Mouse (Mus musculus): Measurements from ENCODE around the gene Hsd3b1. TPM values are rescaled to one million over a fixed set of nuclear protein-coding genes. Genes with fewer than 3 reads are reported as not detected.

Gene Hsd3b1
- polyA plus RNA-seq (2014; fragmentation: Nextera tagmentation; extraction: Ambion mirVana) = 0.32 and 0.76 TPM in 2 replicates

GRCm38 (mm10) chr3:98859576-98859975 lies at the start of gene Hsd3b1:
Hsd3b1 (minus strand) TSS chr3:98859794.
- no peak for ATAC-seq (ENCODE audit: low FRiP score)
- Histone ChIP-seq H3K4me1 (replicated peaks; ENCODE audit: control insufficient read depth, insufficient read depth, low read length) (no peaks in the 10 kb centered on the region), H3K4me2 (replicated peaks; ENCODE audit: low read depth, low read length) (no peak within 1 kb of the TSS), H3K36me3 (ENCODE audit: control insufficient read depth, insufficient read depth, low read length) (no peaks in the 10 kb centered on the region), H3K9me3 (ENCODE audit: control insufficient read depth, low read length) (no peaks in the 10 kb centered on the region), H3K9ac (ENCODE audit: low read depth, low read length) (no peak within 1 kb of the TSS), H3K4me3 (ENCODE audit: low read depth, low read length) (no peak within 1 kb of the TSS), H3K27ac (ENCODE audit: low read depth, low read length) (no peak within 1 kb of the TSS), H3K27me3 (ENCODE audit: control insufficient read depth, insufficient read depth, low read length) (no peaks in the 10 kb centered on the region)
- DNase-seq (ENCODE audit: low spot score) = no peak
- WGBS = 89% methylated on average over 3 of the region's 3 CpGs

GRCm38 (mm10) chr3:98897606-98898005 lies 38.0 kb upstream of the Hsd3b1 start:
- WGBS = 93% methylated on average over 2 of the region's 2 CpGs

DNA sequence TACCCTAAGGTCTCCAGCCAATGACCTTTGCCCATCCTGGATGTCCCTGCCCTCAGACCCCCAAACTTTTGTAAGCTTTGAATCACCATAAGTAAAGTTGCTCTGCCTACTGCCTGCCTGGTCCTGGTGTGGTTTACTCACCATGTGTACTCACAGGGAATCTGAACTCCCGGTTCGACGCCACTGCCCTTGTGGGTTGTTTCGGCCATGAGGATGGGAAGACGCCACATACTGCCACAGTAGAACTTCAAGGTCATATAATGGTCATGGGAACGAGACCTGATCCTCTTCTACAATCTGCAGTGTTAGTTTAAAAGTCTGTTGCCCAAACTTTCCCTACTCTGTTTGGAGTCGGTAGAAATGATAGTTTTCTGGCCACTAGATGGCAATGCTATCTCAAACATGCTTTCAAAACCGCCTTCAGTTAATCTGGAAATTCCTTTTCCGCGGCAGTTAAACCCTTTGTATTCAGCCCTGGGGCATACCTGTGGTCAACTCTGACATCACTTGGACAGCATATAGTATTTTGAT lies 35.5 kb upstream of the Hsd3b1 start:
- H3K9ac ChIP-seq (ENCODE audit: low read depth, low read length) = no peak overlapping the region
- ATAC-seq (ENCODE audit: low FRiP score) (no peak), DNase-seq (ENCODE audit: low spot score) (peak; percentile 49)
- H3K9me3 ChIP-seq (ENCODE audit: control insufficient read depth, low read length) = no peaks in the 10 kb centered on the region
- H3K4me2 ChIP-seq (replicated peaks; ENCODE audit: low read depth, low read length) = no peak overlapping the region
- H3K27me3 ChIP-seq (ENCODE audit: control insufficient read depth, insufficient read depth, low read length) = no peaks in the 10 kb centered on the region
- no peak overlapping the region for H3K27ac ChIP-seq (ENCODE audit: low read depth, low read length)
- H3K4me1 ChIP-seq (replicated peaks; ENCODE audit: control insufficient read depth, insufficient read depth, low read length) = no peaks in the 10 kb centered on the region
- H3K36me3 ChIP-seq (ENCODE audit: control insufficient read depth, insufficient read depth, low read length) = no peaks in the 10 kb centered on the region
- WGBS = 47% methylated on average over 10 of the region's 10 CpGs
- H3K4me3 ChIP-seq (ENCODE audit: low read depth, low read length) = no peak overlapping the region

More at GRCm38 (mm10) chr3:98897606-98898005, 38.0 kb upstream of the Hsd3b1 start:
- no peaks in the 10 kb centered on the region for H3K36me3 ChIP-seq (ENCODE audit: control insufficient read depth, insufficient read depth, low read length)
- H3K27me3 ChIP-seq (ENCODE audit: control insufficient read depth, insufficient read depth, low read length) = no peaks in the 10 kb centered on the region
- H3K4me1 ChIP-seq (replicated peaks; ENCODE audit: control insufficient read depth, insufficient read depth, low read length) = no peaks in the 10 kb centered on the region
- H3K27ac ChIP-seq (ENCODE audit: low read depth, low read length) = no peak overlapping the region
- H3K4me3 ChIP-seq (ENCODE audit: low read depth, low read length) = no peak overlapping the region
- no peak overlapping the region for H3K4me2 ChIP-seq (replicated peaks; ENCODE audit: low read depth, low read length)
- ATAC-seq (ENCODE audit: low FRiP score) = no peak
- H3K9me3 ChIP-seq (ENCODE audit: control insufficient read depth, low read length) = no peaks in the 10 kb centered on the region
- H3K9ac ChIP-seq (ENCODE audit: low read depth, low read length) = no peak overlapping the region
- DNase-seq (ENCODE audit: low spot score) = no peak

- Histone ChIP-seq H3K27me3 (ENCODE audit: control insufficient read depth, insufficient read depth, low read length) (no peaks in the 10 kb centered on the region), H3K36me3 (ENCODE audit: control insufficient read depth, insufficient read depth, low read length) (no peaks in the 10 kb centered on the region), H3K4me3 (ENCODE audit: low read depth, low read length) (no peak within 1 kb of the TSS), H3K27ac (ENCODE audit: low read depth, low read length) (no peak within 1 kb of the TSS), H3K4me1 (replicated peaks; ENCODE audit: control insufficient read depth, insufficient read depth, low read length) (no peaks in the 10 kb centered on the region), H3K4me2 (replicated peaks; ENCODE audit: low read depth, low read length) (no peak within 1 kb of the TSS), H3K9me3 (ENCODE audit: control insufficient read depth, low read length) (no peaks in the 10 kb centered on the region), H3K9ac (ENCODE audit: low read depth, low read length) (no peak within 1 kb of the TSS)
- ATAC-seq (ENCODE audit: low FRiP score) (no peak), DNase-seq (ENCODE audit: low spot score) (no peak)
- WGBS = 89% methylated on average over 3 of the region's 3 CpGs
These were observed 33.6 kb upstream of the Hsd3b1 start, which contains the start of gene Hao2 for GRCm38 (mm10) chr3:98893057-98893772. Hao2 (minus strand) TSS chr3:98893239.

DNA sequence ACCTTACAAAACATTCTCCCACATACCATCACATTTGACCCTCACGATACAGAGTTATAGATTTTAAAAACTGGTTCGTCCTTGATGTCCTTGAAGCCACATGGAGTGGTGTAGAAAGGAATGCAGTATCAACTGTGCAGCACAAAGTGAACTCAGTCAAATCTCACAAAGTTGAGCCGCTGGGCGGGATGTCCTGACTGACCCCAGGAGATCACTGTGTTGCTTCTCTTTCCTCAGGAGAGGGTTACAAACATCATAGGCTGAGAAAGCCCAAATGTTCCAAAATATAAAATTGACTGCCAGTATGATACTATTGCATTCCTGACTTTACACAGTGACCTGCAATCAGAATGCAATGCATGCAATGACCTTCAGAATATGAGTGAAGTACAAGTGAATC lies 30.8 kb upstream of the Hsd3b1 start:
- no peak overlapping the region for H3K9ac ChIP-seq (ENCODE audit: low read depth, low read length)
- no peaks in the 10 kb centered on the region for H3K27me3 ChIP-seq (ENCODE audit: control insufficient read depth, insufficient read depth, low read length)
- H3K27ac ChIP-seq (ENCODE audit: low read depth, low read length) = no peak overlapping the region
- ATAC-seq (ENCODE audit: low FRiP score) (no peak), DNase-seq (ENCODE audit: low spot score) (no peak)
- no peaks in the 10 kb centered on the region for H3K36me3 ChIP-seq (ENCODE audit: control insufficient read depth, insufficient read depth, low read length)
- WGBS = 84% methylated on average over 4 of the region's 4 CpGs
- H3K4me2 ChIP-seq (replicated peaks; ENCODE audit: low read depth, low read length) = no peak overlapping the region
- no peaks in the 10 kb centered on the region for H3K9me3 ChIP-seq (ENCODE audit: control insufficient read depth, low read length)
- no peaks in the 10 kb centered on the region for H3K4me1 ChIP-seq (replicated peaks; ENCODE audit: control insufficient read depth, insufficient read depth, low read length)
- no peak overlapping the region for H3K4me3 ChIP-seq (ENCODE audit: low read depth, low read length)

DNA sequence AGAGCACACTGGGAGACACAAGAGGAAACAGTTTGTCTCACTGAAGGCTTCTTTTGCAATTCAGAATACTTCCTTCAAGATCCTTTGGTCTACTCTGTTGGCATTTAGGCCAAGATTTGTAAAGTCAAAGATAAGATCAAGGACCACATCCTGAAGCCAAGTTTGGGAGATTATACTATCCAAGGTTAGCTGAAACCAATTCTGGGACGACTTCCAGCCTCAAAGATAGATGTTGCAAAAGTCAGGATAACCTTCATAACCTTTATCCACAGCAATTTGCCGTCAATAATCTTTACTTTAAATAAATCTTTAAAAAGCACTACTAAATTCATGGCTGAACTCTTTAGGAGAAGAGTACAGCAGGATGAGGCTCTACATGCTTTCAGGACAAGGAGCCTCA lies 28.6 kb upstream of the Hsd3b1 start:
- H3K27ac ChIP-seq (ENCODE audit: low read depth, low read length) = no peak overlapping the region
- no peaks in the 10 kb centered on the region for H3K27me3 ChIP-seq (ENCODE audit: control insufficient read depth, insufficient read depth, low read length)
- no peaks in the 10 kb centered on the region for H3K36me3 ChIP-seq (ENCODE audit: control insufficient read depth, insufficient read depth, low read length)
- ATAC-seq (ENCODE audit: low FRiP score) = no peak
- no peaks in the 10 kb centered on the region for H3K9me3 ChIP-seq (ENCODE audit: control insufficient read depth, low read length)
- no peak overlapping the region for H3K4me2 ChIP-seq (replicated peaks; ENCODE audit: low read depth, low read length)
- 77% methylated on average over 2 of the region's 2 CpGs for WGBS
- no peaks in the 10 kb centered on the region for H3K4me1 ChIP-seq (replicated peaks; ENCODE audit: control insufficient read depth, insufficient read depth, low read length)
- H3K4me3 ChIP-seq (ENCODE audit: low read depth, low read length) = no peak overlapping the region
- DNase-seq (ENCODE audit: low spot score) = no peak
- H3K9ac ChIP-seq (ENCODE audit: low read depth, low read length) = no peak overlapping the region

- ATAC-seq (ENCODE audit: low FRiP score) = no peak
- 91% methylated on average over 2 of the region's 2 CpGs for WGBS
- Histone ChIP-seq H3K4me3 (ENCODE audit: low read depth, low read length) (no peak overlapping the region), H3K27me3 (ENCODE audit: control insufficient read depth, insufficient read depth, low read length) (no peaks in the 10 kb centered on the region), H3K9ac (ENCODE audit: low read depth, low read length) (no peak overlapping the region), H3K36me3 (ENCODE audit: control insufficient read depth, insufficient read depth, low read length) (no peaks in the 10 kb centered on the region), H3K4me2 (replicated peaks; ENCODE audit: low read depth, low read length) (no peak overlapping the region), H3K4me1 (replicated peaks; ENCODE audit: control insufficient read depth, insufficient read depth, low read length) (no peaks in the 10 kb centered on the region), H3K9me3 (ENCODE audit: control insufficient read depth, low read length) (no peaks in the 10 kb centered on the region), H3K27ac (ENCODE audit: low read depth, low read length) (no peak overlapping the region)
- DNase-seq (ENCODE audit: low spot score) = no peak
These were observed 21.2 kb upstream of the Hsd3b1 start for GRCm38 (mm10) chr3:98880831-98881230.

DNA sequence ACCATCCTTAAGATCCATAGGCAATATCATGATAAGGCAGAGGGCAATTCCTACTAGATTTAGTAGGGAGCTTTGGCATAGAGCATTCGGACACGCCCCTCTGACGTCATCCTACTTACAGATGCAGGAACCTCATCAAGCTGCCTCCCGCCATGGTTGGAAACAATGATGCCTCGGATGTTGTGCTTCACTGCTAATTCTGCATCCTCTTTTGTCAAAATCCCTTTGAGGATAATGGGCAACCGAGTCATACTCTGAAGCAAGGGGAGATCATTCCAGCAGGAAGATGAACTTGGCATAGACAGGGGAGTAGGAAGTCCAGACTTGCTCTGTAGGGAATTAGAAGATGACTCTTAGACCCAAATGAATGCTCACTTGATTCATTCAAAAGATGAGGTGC lies 20.6 kb upstream of the Hsd3b1 start:
- H3K9ac ChIP-seq (ENCODE audit: low read depth, low read length) = no peak overlapping the region
- H3K9me3 ChIP-seq (ENCODE audit: control insufficient read depth, low read length) = no peaks in the 10 kb centered on the region
- no peak overlapping the region for H3K27ac ChIP-seq (ENCODE audit: low read depth, low read length)
- H3K4me2 ChIP-seq (replicated peaks; ENCODE audit: low read depth, low read length) = no peak overlapping the region
- WGBS = 70% methylated on average over 6 of the region's 6 CpGs
- no peak overlapping the region for H3K4me3 ChIP-seq (ENCODE audit: low read depth, low read length)
- no peaks in the 10 kb centered on the region for H3K4me1 ChIP-seq (replicated peaks; ENCODE audit: control insufficient read depth, insufficient read depth, low read length)
- DNase-seq (ENCODE audit: low spot score) = no peak
- ATAC-seq (ENCODE audit: low FRiP score) = no peak
- no peaks in the 10 kb centered on the region for H3K27me3 ChIP-seq (ENCODE audit: control insufficient read depth, insufficient read depth, low read length)
- H3K36me3 ChIP-seq (ENCODE audit: control insufficient read depth, insufficient read depth, low read length) = no peaks in the 10 kb centered on the region

GRCm38 (mm10) chr3:98868219-98868618 lies 8.6 kb upstream of the Hsd3b1 start:
- H3K9me3 ChIP-seq (ENCODE audit: control insufficient read depth, low read length) = no peaks in the 10 kb centered on the region
- DNase-seq (ENCODE audit: low spot score) (no peak), ATAC-seq (ENCODE audit: low FRiP score) (no peak)
- no peaks in the 10 kb centered on the region for H3K36me3 ChIP-seq (ENCODE audit: control insufficient read depth, insufficient read depth, low read length)
- H3K4me3 ChIP-seq (ENCODE audit: low read depth, low read length) = no peak overlapping the region
- no peak overlapping the region for H3K27ac ChIP-seq (ENCODE audit: low read depth, low read length)
- no peaks in the 10 kb centered on the region for H3K27me3 ChIP-seq (ENCODE audit: control insufficient read depth, insufficient read depth, low read length)
- no peak overlapping the region for H3K9ac ChIP-seq (ENCODE audit: low read depth, low read length)
- H3K4me2 ChIP-seq (replicated peaks; ENCODE audit: low read depth, low read length) = no peak overlapping the region
- WGBS = 85% methylated on average over 2 of the region's 2 CpGs
- no peaks in the 10 kb centered on the region for H3K4me1 ChIP-seq (replicated peaks; ENCODE audit: control insufficient read depth, insufficient read depth, low read length)

All from hindbrain, embryonic 11.5 days (tissue).